Mouse (Mus musculus): Measurements from ENCODE around the gene Armcx4. TPM values are rescaled to one million over a fixed set of nuclear protein-coding genes. Genes with fewer than 3 reads are reported as not detected.

Armcx4 gene
- polyA plus RNA-seq (2014; fragmentation: Nextera tagmentation; extraction: Ambion mirVana): 6.3 and 6.9 TPM in 2 replicates

- H3K4me3 ChIP-seq (ENCODE audit: low read depth, low read length): peak within 1 kb of the TSS; percentile 51
- H3K4me1 ChIP-seq (ENCODE audit: control insufficient read depth, insufficient read depth, low read length): 0 out of 2 replicates have a peak, but pooled peaks cover 3% of the 10 kb centered on the region
- peak; percentile 76 for DNase-seq (ENCODE audit: low spot score)
- peak within 1 kb of the TSS; percentile 64 for H3K9ac ChIP-seq (ENCODE audit: low read length)
- peaks cover 7% of the 10 kb centered on the region; the same call in 1 of the 2 replicates for H3K27me3 ChIP-seq (ENCODE audit: control insufficient read depth, insufficient read depth, low read length)
- peak; percentile 94 for ATAC-seq (ENCODE audit: insufficient number of reproducible peaks, low FRiP score, low TSS enrichment, low read depth)
- H3K9me3 ChIP-seq (ENCODE audit: control insufficient read depth, low read length): no peaks in the 10 kb centered on the region
- WGBS: 19% methylated on average over 26 of the region's 33 CpGs
- peak within 1 kb of the TSS; percentile 75 for H3K27ac ChIP-seq (replicated peaks; ENCODE audit: low read depth, low read length)
- peak within 1 kb of the TSS; percentile 47 for H3K4me2 ChIP-seq (ENCODE audit: low read depth, severe bottlenecking)
- H3K36me3 ChIP-seq (ENCODE audit: control insufficient read depth, insufficient read depth, low read length): no peaks in the 10 kb centered on the region; the same call in 1 of the 2 replicates
These were observed at the start of gene Armcx4 for GRCm38 (mm10) chrX:134686267-134686666. Gene Armcx4 (plus strand): TSS chrX:134686519.

DNA sequence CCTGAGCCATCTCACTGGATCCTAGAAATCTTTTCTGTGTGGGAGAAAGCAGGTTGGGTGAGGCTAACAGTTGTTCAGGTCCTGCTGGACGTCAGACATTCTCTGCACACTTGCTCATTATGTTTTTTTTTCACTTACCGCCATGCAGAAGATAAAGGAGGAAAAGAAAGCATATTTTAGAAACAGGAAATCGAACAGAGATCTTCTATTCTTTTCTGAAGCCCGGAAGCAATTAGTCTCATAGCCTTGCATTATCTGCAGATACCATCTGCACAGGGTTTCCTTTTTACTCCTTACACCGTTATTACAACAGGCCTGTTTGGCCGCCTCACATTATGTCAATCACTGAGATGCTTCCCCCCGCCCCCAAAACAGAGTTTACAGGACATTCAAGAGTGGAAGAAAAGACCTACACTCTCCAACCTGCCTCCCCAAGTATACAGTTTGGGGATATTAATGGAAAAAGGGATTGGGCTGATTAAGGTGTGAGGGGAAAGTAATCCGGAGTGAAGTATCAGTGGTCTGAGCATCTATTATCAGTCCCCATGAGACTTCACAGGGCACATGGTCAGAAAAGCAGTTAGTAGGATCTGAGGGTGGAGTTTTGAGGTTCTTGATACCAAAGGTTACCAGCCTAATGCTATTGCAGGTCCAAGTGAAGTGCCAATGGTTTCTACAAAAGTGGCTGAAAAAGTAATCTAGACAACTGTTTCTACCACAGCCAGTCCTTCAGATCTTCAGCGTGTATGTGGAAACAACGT, 45.1 kb upstream of the Armcx4 start:
- no peak overlapping the region for H3K9ac ChIP-seq (ENCODE audit: low read length)
- ATAC-seq (ENCODE audit: insufficient number of reproducible peaks, low FRiP score, low TSS enrichment, low read depth): no peak
- DNase-seq (ENCODE audit: low spot score): no peak
- no peak overlapping the region for H3K4me2 ChIP-seq (ENCODE audit: low read depth, severe bottlenecking)
- no peaks in the 10 kb centered on the region for H3K9me3 ChIP-seq (ENCODE audit: control insufficient read depth, low read length)
- H3K27ac ChIP-seq (replicated peaks; ENCODE audit: low read depth, low read length): no peak overlapping the region
- H3K36me3 ChIP-seq (ENCODE audit: control insufficient read depth, insufficient read depth, low read length): no peaks in the 10 kb centered on the region
- no peaks in the 10 kb centered on the region for H3K4me1 ChIP-seq (ENCODE audit: control insufficient read depth, insufficient read depth, low read length)
- 75% methylated on average over 10 of the region's 10 CpGs for WGBS
- H3K4me3 ChIP-seq (ENCODE audit: low read depth, low read length): no peak overlapping the region
- no peaks in the 10 kb centered on the region for H3K27me3 ChIP-seq (ENCODE audit: control insufficient read depth, insufficient read depth, low read length)

GRCm38 (mm10) chrX:134646338-134646737, 40.0 kb upstream of the Armcx4 start:
- no peak overlapping the region for H3K4me2 ChIP-seq (ENCODE audit: low read depth, severe bottlenecking)
- DNase-seq (ENCODE audit: low spot score) (no peak), ATAC-seq (ENCODE audit: insufficient number of reproducible peaks, low FRiP score, low TSS enrichment, low read depth) (no peak)
- no peaks in the 10 kb centered on the region for H3K9me3 ChIP-seq (ENCODE audit: control insufficient read depth, low read length)
- H3K27me3 ChIP-seq (ENCODE audit: control insufficient read depth, insufficient read depth, low read length): no peaks in the 10 kb centered on the region
- H3K4me1 ChIP-seq (ENCODE audit: control insufficient read depth, insufficient read depth, low read length): no peaks in the 10 kb centered on the region
- H3K36me3 ChIP-seq (ENCODE audit: control insufficient read depth, insufficient read depth, low read length): no peaks in the 10 kb centered on the region
- H3K4me3 ChIP-seq (ENCODE audit: low read depth, low read length): no peak overlapping the region
- WGBS: 94% methylated on average over 1 of the region's 1 CpGs
- no peak overlapping the region for H3K9ac ChIP-seq (ENCODE audit: low read length)
- no peak overlapping the region for H3K27ac ChIP-seq (replicated peaks; ENCODE audit: low read depth, low read length)

DNA sequence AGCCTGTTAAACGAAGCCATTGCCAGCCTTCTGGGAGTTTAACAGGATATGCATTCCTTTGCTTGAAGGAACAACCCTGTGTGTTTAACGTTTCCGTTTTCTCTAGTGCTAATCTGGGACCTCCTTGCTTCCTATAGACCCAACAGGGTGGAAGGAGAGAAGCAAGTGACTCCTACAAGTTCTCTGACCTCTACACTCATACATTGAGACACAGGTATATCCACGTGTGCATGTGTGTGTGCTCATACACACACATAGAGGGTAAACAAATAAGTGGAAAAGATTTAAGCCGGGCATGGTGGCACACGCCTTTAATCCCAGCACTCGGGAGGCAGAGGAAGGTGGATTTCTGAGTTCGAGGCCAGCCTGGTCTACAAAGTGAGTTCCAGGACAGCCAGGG, 38.9 kb upstream of the Armcx4 start:
- Histone ChIP-seq H3K27me3 (ENCODE audit: control insufficient read depth, insufficient read depth, low read length) (no peaks in the 10 kb centered on the region), H3K9ac (ENCODE audit: low read length) (no peak overlapping the region), H3K27ac (replicated peaks; ENCODE audit: low read depth, low read length) (no peak overlapping the region), H3K4me3 (ENCODE audit: low read depth, low read length) (no peak overlapping the region), H3K4me2 (ENCODE audit: low read depth, severe bottlenecking) (no peak overlapping the region), H3K4me1 (ENCODE audit: control insufficient read depth, insufficient read depth, low read length) (no peaks in the 10 kb centered on the region), H3K36me3 (ENCODE audit: control insufficient read depth, insufficient read depth, low read length) (no peaks in the 10 kb centered on the region), H3K9me3 (ENCODE audit: control insufficient read depth, low read length) (no peaks in the 10 kb centered on the region)
- ATAC-seq (ENCODE audit: insufficient number of reproducible peaks, low FRiP score, low TSS enrichment, low read depth) (no peak), DNase-seq (ENCODE audit: low spot score) (no peak)
- 76% methylated on average over 8 of the region's 8 CpGs for WGBS

GRCm38 (mm10) chrX:134648031-134648692, 38.2 kb upstream of the Armcx4 start:
- H3K4me2 ChIP-seq (ENCODE audit: low read depth, severe bottlenecking): no peak overlapping the region
- ATAC-seq (ENCODE audit: insufficient number of reproducible peaks, low FRiP score, low TSS enrichment, low read depth) (0 out of 2 replicates have a peak, but pooled peaks have one; percentile 47), DNase-seq (ENCODE audit: low spot score) (peak; percentile 89)
- WGBS: 20% methylated on average over 11 of the region's 11 CpGs
- no peaks in the 10 kb centered on the region for H3K36me3 ChIP-seq (ENCODE audit: control insufficient read depth, insufficient read depth, low read length)
- H3K27ac ChIP-seq (replicated peaks; ENCODE audit: low read depth, low read length): no peak overlapping the region
- H3K27me3 ChIP-seq (ENCODE audit: control insufficient read depth, insufficient read depth, low read length): no peaks in the 10 kb centered on the region
- no peak overlapping the region for H3K4me3 ChIP-seq (ENCODE audit: low read depth, low read length)
- H3K4me1 ChIP-seq (ENCODE audit: control insufficient read depth, insufficient read depth, low read length): no peaks in the 10 kb centered on the region
- no peaks in the 10 kb centered on the region for H3K9me3 ChIP-seq (ENCODE audit: control insufficient read depth, low read length)
- H3K9ac ChIP-seq (ENCODE audit: low read length): no peak overlapping the region

DNA sequence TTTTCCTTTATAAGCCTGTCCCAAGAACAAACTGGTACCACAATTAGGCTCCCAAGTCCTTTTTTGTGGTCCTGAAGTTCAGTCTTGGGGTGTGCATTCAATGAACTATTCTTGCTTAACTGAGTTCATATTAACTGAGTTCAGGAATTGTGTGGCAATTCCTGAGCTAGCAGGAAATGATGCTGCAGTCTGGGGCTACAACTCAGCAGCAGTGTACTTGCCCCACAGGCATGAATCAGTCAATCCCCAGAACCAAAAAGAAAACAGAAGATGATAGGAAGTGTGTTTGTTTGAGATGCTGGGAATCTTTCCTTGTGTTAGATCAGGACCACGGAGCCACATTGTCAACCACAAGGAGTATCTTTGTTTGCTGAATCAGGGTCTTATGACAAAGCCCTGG, 34.3 kb upstream of the Armcx4 start:
- Histone ChIP-seq H3K36me3 (ENCODE audit: control insufficient read depth, insufficient read depth, low read length) (no peaks in the 10 kb centered on the region), H3K9ac (ENCODE audit: low read length) (no peak overlapping the region), H3K4me3 (ENCODE audit: low read depth, low read length) (no peak overlapping the region), H3K9me3 (ENCODE audit: control insufficient read depth, low read length) (no peaks in the 10 kb centered on the region), H3K4me1 (ENCODE audit: control insufficient read depth, insufficient read depth, low read length) (no peaks in the 10 kb centered on the region), H3K27me3 (ENCODE audit: control insufficient read depth, insufficient read depth, low read length) (no peaks in the 10 kb centered on the region), H3K4me2 (ENCODE audit: low read depth, severe bottlenecking) (no peak overlapping the region), H3K27ac (replicated peaks; ENCODE audit: low read depth, low read length) (no peak overlapping the region)
- WGBS: 85% methylated on average over 1 of the region's 1 CpGs
- DNase-seq (ENCODE audit: low spot score) (no peak), ATAC-seq (ENCODE audit: insufficient number of reproducible peaks, low FRiP score, low TSS enrichment, low read depth) (no peak)

- Histone ChIP-seq H3K27ac (replicated peaks; ENCODE audit: low read depth, low read length) (no peak overlapping the region), H3K4me3 (ENCODE audit: low read depth, low read length) (no peak overlapping the region), H3K9me3 (ENCODE audit: control insufficient read depth, low read length) (no peaks in the 10 kb centered on the region), H3K27me3 (ENCODE audit: control insufficient read depth, insufficient read depth, low read length) (no peaks in the 10 kb centered on the region), H3K4me1 (ENCODE audit: control insufficient read depth, insufficient read depth, low read length) (no peaks in the 10 kb centered on the region), H3K4me2 (ENCODE audit: low read depth, severe bottlenecking) (no peak overlapping the region), H3K36me3 (ENCODE audit: control insufficient read depth, insufficient read depth, low read length) (no peaks in the 10 kb centered on the region), H3K9ac (ENCODE audit: low read length) (no peak overlapping the region)
- 73% methylated on average over 5 of the region's 5 CpGs for WGBS
- DNase-seq (ENCODE audit: low spot score) (no peak), ATAC-seq (ENCODE audit: insufficient number of reproducible peaks, low FRiP score, low TSS enrichment, low read depth) (no peak)
These were observed 24.7 kb upstream of the Armcx4 start for GRCm38 (mm10) chrX:134661586-134661985.

DNA sequence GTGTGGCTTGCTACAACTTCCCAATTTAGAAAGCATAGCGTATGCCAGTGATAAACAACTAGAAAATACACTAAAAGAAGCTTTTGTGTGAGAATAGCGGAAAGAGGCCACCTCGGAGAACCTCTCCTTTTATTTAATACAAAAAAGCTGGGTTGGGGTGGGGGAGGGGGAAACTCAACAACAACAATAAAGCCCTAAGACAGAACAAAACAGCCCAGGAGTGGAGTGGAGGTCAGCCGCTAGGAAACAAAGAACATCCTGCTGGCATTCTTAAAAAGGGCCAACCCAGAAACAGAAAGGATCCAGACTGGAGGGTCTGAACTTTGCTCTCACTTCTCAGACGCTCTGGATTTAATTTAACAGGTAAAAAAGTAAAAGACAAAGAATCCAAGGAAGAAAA, 11.3 kb upstream of the Armcx4 start:
- Histone ChIP-seq H3K4me1 (ENCODE audit: control insufficient read depth, insufficient read depth, low read length) (no peaks in the 10 kb centered on the region), H3K27me3 (ENCODE audit: control insufficient read depth, insufficient read depth, low read length) (no peaks in the 10 kb centered on the region), H3K4me3 (ENCODE audit: low read depth, low read length) (no peak overlapping the region), H3K27ac (replicated peaks; ENCODE audit: low read depth, low read length) (no peak overlapping the region), H3K9me3 (ENCODE audit: control insufficient read depth, low read length) (no peaks in the 10 kb centered on the region), H3K36me3 (ENCODE audit: control insufficient read depth, insufficient read depth, low read length) (no peaks in the 10 kb centered on the region), H3K4me2 (ENCODE audit: low read depth, severe bottlenecking) (no peak overlapping the region), H3K9ac (ENCODE audit: low read length) (no peak overlapping the region)
- no peak for ATAC-seq (ENCODE audit: insufficient number of reproducible peaks, low FRiP score, low TSS enrichment, low read depth)
- no peak for DNase-seq (ENCODE audit: low spot score)
- WGBS: 38% methylated on average over 5 of the region's 5 CpGs

All from limb, embryonic 11.5 days (tissue).